Mouse (Mus musculus): ENCODE data around the gene Gpha2. TPM values are rescaled to one million over a fixed set of nuclear protein-coding genes. Genes with fewer than 3 reads are reported as not detected.

Gene Gpha2
- polyA plus RNA-seq, 1 experiment from 2014 or later: not detected

- WGBS (ENCODE audit: missing documents): 78% methylated on average over 4 of the region's 4 CpGs
- peaks cover 55% of the 10 kb centered on the region for H3K36me3 ChIP-seq (ENCODE audit: inconsistent target)
- no peaks in the 10 kb centered on the region for H3K79me2 ChIP-seq (ENCODE audit: inconsistent target)
Observed at GRCm38 (mm10) chr19:6260946-6261345, 34.8 kb downstream of the Gpha2 start.

DNA sequence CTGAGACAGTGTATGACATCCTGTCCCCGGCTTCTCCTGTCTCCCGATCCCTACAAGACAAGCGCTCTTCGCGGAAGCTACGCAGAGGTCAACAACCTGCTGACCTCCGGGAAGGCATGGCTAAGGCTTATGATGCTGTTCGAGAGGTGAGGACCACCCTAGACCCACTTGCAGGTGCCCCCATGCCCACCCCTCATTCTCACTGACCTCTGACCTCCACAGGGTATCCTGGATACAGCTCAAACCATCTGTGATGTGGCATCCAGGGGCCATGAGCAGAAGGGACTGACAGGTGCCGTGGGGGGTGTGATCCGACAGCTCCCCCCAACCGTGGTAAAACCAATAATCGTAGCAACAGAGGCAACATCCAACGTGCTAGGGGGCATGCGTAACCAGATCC lies 35.2 kb downstream of the Gpha2 start:
- no peak overlapping the region for H3K4me3 ChIP-seq (ENCODE audit: inconsistent target)
- 95% methylated on average over 14 of the region's 14 CpGs for WGBS (ENCODE audit: missing documents)
- no peaks in the 10 kb centered on the region for H3K79me2 ChIP-seq (ENCODE audit: inconsistent target)
- H3K36me3 ChIP-seq (ENCODE audit: inconsistent target): peaks cover 50% of the 10 kb centered on the region
- no peak overlapping the region for H3K27ac ChIP-seq

More at GRCm38 (mm10) chr19:6260946-6261345, 34.8 kb downstream of the Gpha2 start:
- Histone ChIP-seq H3K27ac (no peak overlapping the region), H3K4me3 (ENCODE audit: inconsistent target) (no peak overlapping the region)

DNA sequence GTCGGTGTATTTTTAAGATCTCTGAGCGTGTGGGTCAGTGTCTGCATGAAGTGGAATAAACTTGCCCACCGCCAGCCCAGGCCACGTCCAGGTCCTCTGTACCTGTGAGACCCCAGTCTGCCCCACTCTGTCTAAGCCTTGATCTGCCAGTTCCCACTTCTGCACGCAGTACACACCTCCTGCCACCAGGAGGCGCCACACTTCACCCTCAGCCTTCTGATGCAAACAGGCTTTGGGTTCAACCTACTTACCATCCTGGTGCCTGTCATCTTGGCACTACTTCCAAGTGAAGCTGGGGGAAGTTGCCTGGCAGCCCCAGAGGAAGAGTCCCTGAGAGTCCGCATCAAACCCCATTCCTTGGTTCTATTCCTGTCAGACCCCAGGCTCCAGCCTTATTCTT lies 36.0 kb downstream of the Gpha2 start:
- no peak overlapping the region for H3K4me3 ChIP-seq (ENCODE audit: inconsistent target)
- 64% methylated on average over 7 of the region's 7 CpGs for WGBS (ENCODE audit: missing documents)
- peaks cover 42% of the 10 kb centered on the region for H3K36me3 ChIP-seq (ENCODE audit: inconsistent target)
- H3K27ac ChIP-seq: no peak overlapping the region
- no peaks in the 10 kb centered on the region for H3K79me2 ChIP-seq (ENCODE audit: inconsistent target)

GRCm38 (mm10) chr19:6262839-6263433 lies 36.8 kb downstream of the Gpha2 start:
- peaks cover 35% of the 10 kb centered on the region for H3K36me3 ChIP-seq (ENCODE audit: inconsistent target)
- no peak overlapping the region for H3K4me3 ChIP-seq (ENCODE audit: inconsistent target)
- no peaks in the 10 kb centered on the region for H3K79me2 ChIP-seq (ENCODE audit: inconsistent target)
- 69% methylated on average over 8 of the region's 8 CpGs for WGBS (ENCODE audit: missing documents)
- no peak overlapping the region for H3K27ac ChIP-seq

DNA sequence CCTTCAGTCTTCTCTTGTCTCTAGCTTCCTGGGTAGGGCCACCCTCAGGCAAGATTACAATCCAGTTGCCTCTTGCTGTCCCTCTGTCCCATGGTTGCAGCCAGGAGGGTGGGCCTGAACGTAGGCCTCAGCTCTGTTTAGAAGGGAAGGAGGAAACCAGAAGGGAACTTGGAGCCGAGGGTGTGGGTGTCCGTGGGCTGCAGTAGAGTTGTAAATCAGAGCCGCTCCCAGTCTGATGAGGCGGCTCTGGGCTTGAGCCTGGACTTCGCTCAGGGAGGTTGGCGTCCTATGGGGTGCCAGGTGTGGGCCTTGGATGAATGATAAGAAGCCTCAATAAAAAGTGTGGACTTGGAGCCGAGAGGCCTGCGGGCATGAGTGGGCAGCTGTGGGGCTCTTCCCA lies 38.0 kb downstream of the Gpha2 start:
- Histone ChIP-seq H3K36me3 (ENCODE audit: inconsistent target) (peaks cover 22% of the 10 kb centered on the region), H3K79me2 (ENCODE audit: inconsistent target) (no peaks in the 10 kb centered on the region), H3K4me3 (ENCODE audit: inconsistent target) (no peak overlapping the region), H3K27ac (no peak overlapping the region)
- 69% methylated on average over 9 of the region's 9 CpGs for WGBS (ENCODE audit: missing documents)

- no peaks in the 10 kb centered on the region for H3K79me2 ChIP-seq (ENCODE audit: inconsistent target)
- peaks cover 19% of the 10 kb centered on the region for H3K36me3 ChIP-seq (ENCODE audit: inconsistent target)
- no peak overlapping the region for H3K4me3 ChIP-seq (ENCODE audit: inconsistent target)
- H3K27ac ChIP-seq: no peak overlapping the region
- 82% methylated on average over 8 of the region's 8 CpGs for WGBS (ENCODE audit: missing documents)
Observed at GRCm38 (mm10) chr19:6264945-6265344, 38.8 kb downstream of the Gpha2 start.

DNA sequence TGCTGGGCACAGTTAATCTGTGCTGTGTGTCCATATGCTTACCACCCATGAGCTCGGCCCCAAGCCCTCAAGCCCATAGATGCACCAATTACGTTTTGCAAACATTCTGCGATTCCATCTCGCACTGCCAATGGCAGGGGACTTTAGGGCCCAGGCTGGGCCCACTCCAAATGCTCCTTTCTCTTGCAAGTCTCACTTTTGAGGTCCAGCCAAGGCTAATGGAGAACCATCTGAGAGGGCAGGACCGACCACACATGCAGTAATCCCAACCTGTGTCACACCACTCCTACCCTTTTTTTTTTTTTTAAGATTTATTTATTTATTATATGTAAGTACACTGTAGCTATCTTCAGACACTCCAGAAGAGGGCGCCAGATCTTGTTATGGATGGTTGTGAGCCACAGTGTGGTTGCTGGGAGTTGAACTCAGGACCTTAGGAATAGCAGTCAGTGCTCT lies 39.6 kb downstream of the Gpha2 start:
- no peaks in the 10 kb centered on the region for H3K79me2 ChIP-seq (ENCODE audit: inconsistent target)
- H3K27ac ChIP-seq: no peak overlapping the region
- no peak overlapping the region for H3K4me3 ChIP-seq (ENCODE audit: inconsistent target)
- WGBS (ENCODE audit: missing documents): 77% methylated on average over 6 of the region's 6 CpGs
- peaks cover 13% of the 10 kb centered on the region for H3K36me3 ChIP-seq (ENCODE audit: inconsistent target)

DNA sequence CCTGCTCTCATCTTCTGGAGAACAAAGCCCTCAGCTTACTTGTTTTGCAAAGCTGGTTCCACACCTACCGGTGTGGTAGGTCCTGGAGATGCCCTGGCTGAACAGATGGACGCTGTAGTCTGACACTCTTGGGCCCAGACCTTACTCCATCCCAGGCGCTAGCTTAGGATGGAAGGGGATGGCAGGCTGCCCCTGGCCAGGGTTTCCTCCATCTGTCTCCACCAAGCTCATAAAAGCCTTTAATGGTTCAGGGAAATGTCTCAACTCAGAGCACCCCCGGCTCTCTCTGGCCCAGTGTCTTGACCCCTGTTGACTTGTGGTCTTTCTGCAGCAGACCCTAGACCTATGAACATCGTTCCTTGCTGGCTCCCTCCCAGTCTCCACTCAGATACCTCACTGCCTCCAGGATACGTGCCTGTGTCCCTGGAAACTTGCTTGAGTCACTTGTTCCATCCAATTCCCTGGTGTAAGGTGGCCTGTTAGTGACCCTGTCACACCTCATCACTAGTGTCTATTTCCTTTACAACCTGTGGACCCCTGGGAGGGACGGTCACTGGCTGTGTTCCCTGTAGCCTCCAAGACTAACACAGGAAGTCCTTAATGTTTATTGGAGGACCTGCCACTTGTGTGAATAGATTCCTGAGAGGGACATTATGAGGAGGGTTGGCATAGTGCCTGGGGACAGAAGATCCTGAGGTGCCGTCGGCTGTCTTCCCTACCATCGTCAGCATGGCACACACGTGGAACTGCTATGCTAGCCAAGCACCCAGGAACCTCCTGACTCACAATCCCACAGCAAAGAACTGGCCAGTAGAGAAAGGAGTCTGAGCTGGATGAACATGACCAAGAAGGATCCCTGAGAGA lies 41.4 kb downstream of the Gpha2 start:
- H3K79me2 ChIP-seq (ENCODE audit: inconsistent target): no peaks in the 10 kb centered on the region
- H3K4me3 ChIP-seq (ENCODE audit: inconsistent target): no peak overlapping the region
- WGBS (ENCODE audit: missing documents): 70% methylated on average over 11 of the region's 11 CpGs
- H3K36me3 ChIP-seq (ENCODE audit: inconsistent target): no peaks in the 10 kb centered on the region
- H3K27ac ChIP-seq: no peak overlapping the region

DNA sequence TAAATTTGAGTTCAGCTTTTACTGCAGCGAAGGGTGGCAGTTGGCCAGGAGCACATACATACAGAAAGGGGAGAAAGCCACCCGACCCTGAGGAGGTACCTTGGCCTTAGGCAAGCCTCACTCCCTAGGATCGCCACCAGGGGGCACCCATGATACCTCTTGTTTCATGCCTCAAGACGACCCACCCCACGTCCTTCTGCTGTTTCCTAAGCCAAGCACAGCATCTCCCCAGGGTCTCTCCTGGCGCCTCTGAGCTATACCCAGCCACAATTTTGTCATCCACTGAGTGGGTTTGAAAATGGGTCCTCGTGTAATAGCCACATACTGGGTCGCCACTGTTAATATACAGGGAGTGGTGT lies 42.0 kb downstream of the Gpha2 start:
- Histone ChIP-seq H3K4me3 (ENCODE audit: inconsistent target) (no peak overlapping the region), H3K79me2 (ENCODE audit: inconsistent target) (no peaks in the 10 kb centered on the region), H3K27ac (no peak overlapping the region), H3K36me3 (ENCODE audit: inconsistent target) (no peaks in the 10 kb centered on the region)
- 13% methylated on average over 8 of the region's 8 CpGs for WGBS (ENCODE audit: missing documents)

GRCm38 (mm10) chr19:6268670-6269132 lies 42.5 kb downstream of the Gpha2 start:
- Histone ChIP-seq H3K36me3 (ENCODE audit: inconsistent target) (no peaks in the 10 kb centered on the region), H3K27ac (no peak overlapping the region), H3K4me3 (ENCODE audit: inconsistent target) (no peak overlapping the region), H3K79me2 (ENCODE audit: inconsistent target) (no peaks in the 10 kb centered on the region)
- WGBS (ENCODE audit: missing documents): 39% methylated on average over 7 of the region's 7 CpGs

GRCm38 (mm10) chr19:6269798-6270475 lies 43.8 kb downstream of the Gpha2 start:
- Histone ChIP-seq H3K36me3 (ENCODE audit: inconsistent target) (no peaks in the 10 kb centered on the region), H3K4me3 (ENCODE audit: inconsistent target) (no peak overlapping the region), H3K27ac (no peak overlapping the region), H3K79me2 (ENCODE audit: inconsistent target) (no peaks in the 10 kb centered on the region)
- WGBS (ENCODE audit: missing documents): 89% methylated on average over 8 of the region's 8 CpGs

DNA sequence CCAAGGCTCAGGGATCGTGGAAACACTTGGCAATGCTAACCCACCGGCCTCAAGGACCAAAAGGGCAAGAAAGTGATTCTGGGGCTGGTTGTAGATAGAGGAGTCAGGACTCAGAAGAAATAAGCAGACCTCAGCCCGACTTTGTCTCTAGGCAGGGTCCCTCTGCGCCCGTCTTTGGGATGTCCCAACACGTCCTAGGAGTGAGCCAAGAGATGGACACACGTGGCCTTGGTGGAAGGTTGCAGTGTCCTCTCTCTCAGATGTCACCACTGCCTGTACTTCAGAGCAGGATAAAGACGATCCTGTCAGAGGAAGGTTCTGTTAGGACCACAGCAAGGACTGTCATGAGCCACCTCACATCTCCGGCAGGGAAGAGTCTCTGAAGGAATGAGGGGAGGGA lies 44.5 kb downstream of the Gpha2 start:
- H3K4me3 ChIP-seq (ENCODE audit: inconsistent target): no peak overlapping the region
- H3K27ac ChIP-seq: no peak overlapping the region
- 94% methylated on average over 9 of the region's 9 CpGs for WGBS (ENCODE audit: missing documents)
- no peaks in the 10 kb centered on the region for H3K79me2 ChIP-seq (ENCODE audit: inconsistent target)
- H3K36me3 ChIP-seq (ENCODE audit: inconsistent target): no peaks in the 10 kb centered on the region

- H3K27ac ChIP-seq: no peak overlapping the region
- no peaks in the 10 kb centered on the region for H3K79me2 ChIP-seq (ENCODE audit: inconsistent target)
- H3K36me3 ChIP-seq (ENCODE audit: inconsistent target): no peaks in the 10 kb centered on the region
- WGBS (ENCODE audit: missing documents): 87% methylated on average over 8 of the region's 8 CpGs
- H3K4me3 ChIP-seq (ENCODE audit: inconsistent target): no peak overlapping the region
Observed at GRCm38 (mm10) chr19:6271206-6271605, 45.0 kb downstream of the Gpha2 start.

GRCm38 (mm10) chr19:6272053-6272452 lies 45.9 kb downstream of the Gpha2 start:
- Histone ChIP-seq H3K27ac (no peak overlapping the region), H3K79me2 (ENCODE audit: inconsistent target) (peaks cover 2% of the 10 kb centered on the region; the same call in 1 of the 2 replicates)

GRCm38 (mm10) chr19:6272738-6273137 lies 46.6 kb downstream of the Gpha2 start:
- Histone ChIP-seq H3K27ac (no peak overlapping the region), H3K79me2 (ENCODE audit: inconsistent target) (peaks cover 9% of the 10 kb centered on the region), H3K36me3 (ENCODE audit: inconsistent target) (no peaks in the 10 kb centered on the region), H3K4me3 (ENCODE audit: inconsistent target) (no peak overlapping the region)
- WGBS (ENCODE audit: missing documents): 90% methylated on average over 4 of the region's 4 CpGs

More at GRCm38 (mm10) chr19:6272053-6272452, 45.9 kb downstream of the Gpha2 start:
- Histone ChIP-seq H3K36me3 (ENCODE audit: inconsistent target) (no peaks in the 10 kb centered on the region), H3K4me3 (ENCODE audit: inconsistent target) (no peak overlapping the region)
- WGBS (ENCODE audit: missing documents): 91% methylated on average over 7 of the region's 7 CpGs
